Mouse (Mus musculus) liver, adult 2 months (tissue): Measurements from ENCODE around the gene Cbx3.

Experiments used
- CTCF ChIP-seq: fragments of 200-500 bp; IDR thresholded peaks from 2 replicates; pipeline ENCODE4 v1.5.1; 2011; ENCODE audit warnings: low read depth, low read length, control low read depth
- POLR2A ChIP-seq: fragments of 200-500 bp; IDR thresholded peaks from 2 replicates; pipeline ENCODE4 v1.6.1; 2011; ENCODE audit warnings: low read length, control low read depth; ENCODE audit not compliant: insufficient read depth; ENCODE audit errors: extremely low read depth

DNA sequence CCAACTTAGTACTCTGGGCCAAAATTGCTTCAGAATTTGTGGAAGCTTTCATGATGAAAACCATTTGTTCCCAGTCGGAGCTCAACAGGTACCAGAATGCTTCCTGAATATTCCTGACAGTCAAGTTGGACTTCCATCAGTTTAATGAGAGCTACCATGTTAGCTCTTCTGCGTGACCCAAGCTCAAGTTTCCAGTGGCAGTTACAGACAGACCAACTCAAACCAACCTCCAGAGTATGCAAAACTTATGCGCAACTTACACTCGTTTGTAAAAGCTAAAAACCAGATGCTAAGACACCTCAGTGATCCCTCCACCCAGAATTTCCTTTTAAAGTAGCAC, 10.2 kb upstream of the Cbx3 start:
- TF ChIP-seq CTCF (no peak), POLR2A (no peak)
